Mouse (Mus musculus): Measurements from ENCODE around the gene Adamtsl3.

Adamtsl3 gene
- long read RNA-seq, experiment 1, partial matches to known transcripts = 0 of 1 reads
- long read RNA-seq, experiment 1, other reads (novel, unspliced or antisense) = 1 of 1 reads
- long read RNA-seq, experiment 2 = 0 reads

DNA sequence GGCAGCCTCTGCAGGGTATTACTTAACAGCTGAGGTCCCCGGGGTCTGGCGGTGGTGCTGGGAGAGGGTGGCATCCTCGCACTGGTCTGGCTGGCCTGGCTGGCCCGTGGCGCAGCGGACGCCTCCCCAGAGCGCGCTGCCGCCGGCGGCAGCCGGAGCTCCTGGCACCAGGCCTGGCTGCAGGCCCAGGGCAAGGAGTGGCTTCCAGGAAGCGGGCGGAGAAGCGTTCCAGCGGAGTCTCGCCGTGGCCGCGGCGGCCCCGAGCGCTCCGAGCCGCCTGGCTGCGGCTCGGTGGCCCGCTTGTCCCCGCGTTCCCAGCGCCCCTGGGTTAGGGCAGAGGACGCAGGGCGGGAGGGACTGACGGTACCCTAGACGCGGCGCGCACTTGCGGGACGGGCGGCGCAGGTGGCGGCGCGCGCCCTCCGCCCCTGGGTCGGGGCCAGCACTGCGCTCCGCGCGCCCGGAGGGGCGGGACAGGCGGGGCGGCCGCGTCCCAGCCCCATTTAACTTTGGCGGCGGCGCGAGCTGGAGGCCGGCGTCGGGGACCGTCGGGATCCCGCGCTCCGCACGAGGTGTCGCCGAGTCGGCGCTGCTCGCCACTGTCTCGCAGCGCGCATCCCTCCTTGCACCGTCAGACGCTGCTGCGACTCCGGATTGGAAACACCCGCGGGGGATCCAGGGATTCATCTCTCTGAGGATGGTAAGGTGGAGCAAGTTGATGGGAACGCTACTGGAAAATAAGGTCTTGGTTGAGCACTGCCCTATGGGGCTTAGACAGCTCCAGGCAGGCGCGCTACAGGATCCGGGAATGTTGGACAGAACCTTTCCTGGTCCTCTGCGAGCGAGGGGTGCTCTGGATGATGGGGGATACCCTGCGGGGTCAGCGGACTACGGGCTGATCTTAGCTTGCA, at the start of gene Adamtsl3:
Gene Adamtsl3 (plus strand): TSS at position 484 of the 911 bp plus-strand sequence.
- intact Hi-C loops (cut with DNase I) = no loop called here

DNA sequence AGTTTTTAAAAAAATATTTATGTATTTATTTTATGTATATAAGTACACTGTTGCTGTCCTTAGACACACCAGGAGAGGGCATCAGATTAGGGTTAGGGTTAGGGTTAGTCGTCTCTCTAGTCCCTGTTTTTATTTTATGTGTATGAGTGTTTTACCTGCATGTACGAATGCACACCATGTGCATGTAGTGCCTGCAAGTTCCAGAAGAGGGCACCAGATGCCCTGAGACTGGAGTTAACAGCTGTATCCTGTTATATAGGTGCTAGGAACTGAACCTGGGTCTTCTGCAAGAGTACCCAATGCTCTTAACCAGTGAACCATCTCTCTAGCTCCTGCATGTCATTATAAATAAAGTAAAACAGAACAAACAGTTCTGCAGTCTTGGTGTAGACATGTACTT, 48.3 kb upstream of the Adamtsl3 start:
- intact Hi-C loops (cut with DNase I) = no loop called here

GRCm38 (mm10) chr7:82293441-82293840, 42.1 kb upstream of the Adamtsl3 start:
- intact Hi-C loops (cut with DNase I) = no loop called here

GRCm38 (mm10) chr7:82294083-82294482, 41.4 kb upstream of the Adamtsl3 start:
- intact Hi-C loops (cut with DNase I) = no loop called here

DNA sequence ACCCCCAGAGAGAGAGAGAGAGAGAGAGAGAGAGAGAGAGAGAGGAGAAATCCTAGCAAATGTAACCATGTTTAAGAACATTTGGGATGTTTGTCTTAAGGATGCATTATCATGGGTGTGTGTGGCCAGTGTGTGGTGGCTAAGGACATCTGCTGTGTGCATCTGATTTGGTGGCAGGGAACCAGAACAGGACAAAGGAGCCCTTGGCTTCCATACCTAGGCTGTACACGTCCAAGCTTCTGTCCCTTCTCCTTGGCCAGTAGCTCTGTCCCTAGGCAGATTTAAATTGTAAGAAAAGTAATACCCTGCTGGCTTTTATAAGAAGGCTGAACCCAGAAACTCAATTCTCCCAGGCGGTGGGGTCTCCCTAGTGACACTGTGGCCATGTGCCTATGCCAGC, 40.9 kb upstream of the Adamtsl3 start:
- intact Hi-C loops (cut with DNase I) = no loop called here

DNA sequence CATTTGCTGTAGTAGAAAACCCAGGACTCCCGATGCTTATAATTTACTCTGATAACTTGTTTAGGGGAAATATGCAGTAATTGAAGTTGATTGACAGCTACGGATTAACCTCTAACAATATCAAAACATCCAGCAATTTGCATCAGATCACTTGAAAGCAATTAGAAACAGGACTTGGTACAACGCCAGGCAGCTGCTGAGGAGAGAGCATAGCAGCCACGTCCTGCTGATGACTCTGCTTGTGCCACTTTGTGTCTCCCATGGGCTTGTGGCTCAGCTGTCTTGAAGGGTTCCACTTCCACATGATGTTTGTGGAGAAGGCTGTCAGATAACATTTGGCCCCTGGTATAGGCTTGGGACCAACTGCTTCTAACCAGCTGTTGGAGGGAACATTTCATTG, 27.1 kb upstream of the Adamtsl3 start:
- intact Hi-C loops (cut with DNase I) = no loop called here

DNA sequence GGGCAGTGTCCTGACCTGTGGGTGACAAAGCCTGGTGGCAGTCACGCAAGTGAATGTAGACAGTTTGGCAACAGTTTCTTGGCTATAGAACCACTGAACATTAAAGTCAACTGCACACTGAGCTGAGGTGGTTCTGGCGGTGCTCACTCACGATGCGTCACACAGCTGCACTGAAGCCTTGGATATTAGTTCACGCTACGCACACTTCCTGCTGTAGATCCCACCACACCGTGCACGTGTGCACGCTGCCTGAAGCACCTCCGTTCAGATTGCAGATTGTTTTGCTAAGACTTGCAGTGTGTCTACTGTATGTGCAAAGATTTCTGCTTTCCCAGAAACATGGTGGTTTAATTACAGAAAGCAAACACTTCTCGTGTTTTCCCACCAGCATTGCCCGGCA, 17.0 kb upstream of the Adamtsl3 start:
- intact Hi-C loops (cut with DNase I) = no loop called here

DNA sequence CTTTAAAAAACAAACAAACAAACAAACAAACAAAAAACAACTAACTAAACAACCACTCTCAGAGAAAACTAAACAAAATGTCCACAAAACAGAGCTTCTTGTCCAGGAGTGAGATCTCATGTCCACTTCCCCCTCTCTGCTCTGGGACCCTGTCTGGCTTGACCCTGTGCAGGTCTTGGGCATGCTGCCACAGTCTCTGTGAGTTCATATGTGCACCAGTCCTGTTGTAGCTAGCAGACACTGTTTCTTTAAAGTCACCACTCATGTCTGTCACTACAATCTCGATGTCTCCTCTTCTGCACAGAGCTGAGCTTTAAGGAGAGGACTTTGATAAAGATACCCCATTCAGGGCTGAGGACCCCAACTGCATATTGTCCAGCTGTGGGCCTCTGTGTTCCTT, 8.9 kb upstream of the Adamtsl3 start:
- intact Hi-C loops (cut with DNase I) = no loop called here

- intact Hi-C loops (cut with DNase I) = no loop called here
Measured at GRCm38 (mm10) chr7:82327201-82327600, 8.3 kb upstream of the Adamtsl3 start.

- intact Hi-C loops (cut with DNase I) = no loop called here
Measured at GRCm38 (mm10) chr7:82327881-82328280, 7.6 kb upstream of the Adamtsl3 start.

- intact Hi-C loops (cut with DNase I) = no loop called here
Measured at GRCm38 (mm10) chr7:82329831-82330230, 5.7 kb upstream of the Adamtsl3 start.

GRCm38 (mm10) chr7:82330860-82331259, 4.6 kb upstream of the Adamtsl3 start:
- intact Hi-C loops (cut with DNase I) = no loop called here

DNA sequence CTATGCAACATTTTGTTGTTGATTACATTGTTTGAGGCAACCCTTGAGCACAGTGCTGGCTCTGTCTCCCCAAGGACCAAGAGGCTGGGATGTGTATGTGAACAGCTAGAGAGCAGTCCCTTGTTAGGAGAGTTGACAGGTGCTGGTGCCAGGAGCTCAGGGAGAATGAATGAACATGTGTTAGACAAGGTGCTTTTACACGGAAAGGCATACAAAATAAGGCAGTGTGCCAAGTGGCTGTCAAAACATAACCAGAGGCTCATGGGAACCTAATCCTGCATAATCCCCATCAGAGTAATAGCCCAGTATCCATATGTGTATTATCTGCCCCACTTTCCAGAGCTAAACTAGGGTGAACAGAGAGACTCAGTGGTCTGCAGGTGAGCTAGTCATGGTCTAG, 1.5 kb upstream of the Adamtsl3 start:
- intact Hi-C loops (cut with DNase I) = no loop called here

GRCm38 (mm10) chr7:82336132-82336531, 638 bp downstream of the Adamtsl3 start:
- intact Hi-C loops (cut with DNase I) = no loop called here

DNA sequence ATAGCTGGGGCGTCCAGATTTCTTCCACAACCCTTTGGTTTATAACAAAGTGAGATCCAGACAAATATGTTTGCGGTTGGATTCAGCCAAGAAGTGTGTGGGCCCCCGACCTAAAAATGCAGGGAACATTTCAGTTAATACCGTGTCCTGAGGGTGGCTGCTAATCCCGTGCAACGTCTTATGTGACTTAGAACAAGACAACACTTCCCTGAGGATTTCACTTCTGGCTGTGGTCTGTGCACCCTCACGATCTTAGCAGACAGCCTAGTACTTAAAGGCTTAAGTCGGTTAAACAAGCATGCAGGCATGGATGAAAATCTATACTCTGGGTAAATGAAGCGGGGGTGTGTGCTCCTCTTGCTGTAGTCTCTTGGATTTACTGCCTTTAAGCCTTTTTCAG, 2.6 kb downstream of the Adamtsl3 start:
- intact Hi-C loops (cut with DNase I) = no loop called here

DNA sequence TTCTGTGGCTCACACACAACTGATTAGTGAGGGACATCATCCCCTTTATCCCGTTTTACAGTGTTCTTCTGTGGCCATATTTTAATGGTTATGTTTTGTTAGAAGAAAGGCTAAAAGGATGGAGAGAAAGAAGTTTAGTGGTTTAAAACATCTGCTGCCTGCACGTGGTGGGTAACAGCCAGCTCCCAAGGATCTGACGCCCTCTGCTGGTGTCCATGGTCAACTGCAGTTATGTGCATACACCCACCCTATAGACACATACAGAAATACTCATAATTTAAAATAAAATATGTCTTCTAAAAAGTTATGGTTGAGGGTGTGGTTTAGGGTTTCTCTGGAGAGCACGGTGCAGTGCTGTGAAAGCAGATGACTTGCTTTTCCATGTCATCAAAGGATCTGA, 3.0 kb downstream of the Adamtsl3 start:
- intact Hi-C loops (cut with DNase I) = no loop called here

GRCm38 (mm10) chr7:82339214-82339613, 3.7 kb downstream of the Adamtsl3 start:
- intact Hi-C loops (cut with DNase I) = no loop called here

DNA sequence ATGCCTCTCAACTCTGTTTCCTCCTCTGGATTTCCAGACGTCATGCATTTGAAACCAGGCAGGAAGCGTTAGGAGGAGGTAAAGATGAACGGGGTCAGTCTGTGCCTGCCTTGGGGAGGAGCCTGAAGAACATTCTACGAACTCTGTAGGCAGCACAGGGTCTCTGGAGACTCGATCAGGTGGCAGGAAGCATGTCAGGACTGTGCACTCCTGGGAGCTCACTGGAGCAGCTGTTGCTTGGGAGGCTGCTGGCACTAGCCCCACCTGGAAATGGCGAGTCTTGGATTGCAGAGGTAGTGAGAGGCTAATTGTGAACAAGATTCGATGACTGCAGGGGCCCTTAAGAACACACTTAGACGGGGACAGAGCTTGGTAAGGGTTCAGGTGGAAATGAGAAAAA, 6.0 kb downstream of the Adamtsl3 start:
- intact Hi-C loops (cut with DNase I) = no loop called here

DNA sequence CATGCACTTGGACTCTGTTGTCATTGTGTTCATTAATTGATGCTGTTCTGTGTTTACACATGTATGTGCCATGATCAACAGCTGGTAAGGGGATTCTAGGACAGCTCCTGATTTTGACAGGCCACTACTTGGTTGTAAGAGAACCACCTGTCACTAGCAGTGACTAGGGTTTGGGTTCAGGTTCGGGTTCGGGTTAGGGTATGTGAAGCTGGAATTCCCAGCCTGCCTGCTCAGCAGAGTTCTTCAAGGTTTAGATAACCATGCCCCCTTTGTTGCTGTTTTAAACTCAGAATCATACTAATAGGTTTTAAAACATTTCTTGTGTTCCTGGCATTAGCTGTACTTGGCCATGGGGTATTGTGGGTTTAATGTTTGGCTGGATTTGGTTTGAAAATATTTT, 11.2 kb downstream of the Adamtsl3 start:
- intact Hi-C loops (cut with DNase I) = no loop called here

GRCm38 (mm10) chr7:82349796-82350195, 14.3 kb downstream of the Adamtsl3 start:
- intact Hi-C loops (cut with DNase I) = no loop called here

DNA sequence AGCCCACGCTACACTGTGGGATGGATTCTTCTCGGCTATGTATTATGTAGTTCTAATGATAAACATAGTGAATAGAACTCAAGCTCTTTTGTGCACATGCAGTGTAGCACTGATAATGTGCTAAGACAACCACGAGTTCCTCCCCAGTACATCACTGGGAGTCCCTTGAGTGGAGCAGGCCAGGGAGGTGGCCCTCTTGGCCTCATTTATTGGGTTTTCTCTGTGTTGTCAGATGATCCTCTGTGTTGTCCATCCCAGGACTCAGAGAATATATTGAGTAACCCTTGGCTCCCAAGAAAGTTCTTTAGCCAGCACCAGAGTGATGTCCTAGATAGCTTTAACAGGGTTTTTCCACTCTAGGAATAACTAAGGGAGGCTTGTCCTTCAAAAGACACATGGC, 14.9 kb downstream of the Adamtsl3 start:
- intact Hi-C loops (cut with DNase I) = no loop called here

GRCm38 (mm10) chr7:82359146-82359545, 23.7 kb downstream of the Adamtsl3 start:
- intact Hi-C loops (cut with DNase I) = no loop called here

DNA sequence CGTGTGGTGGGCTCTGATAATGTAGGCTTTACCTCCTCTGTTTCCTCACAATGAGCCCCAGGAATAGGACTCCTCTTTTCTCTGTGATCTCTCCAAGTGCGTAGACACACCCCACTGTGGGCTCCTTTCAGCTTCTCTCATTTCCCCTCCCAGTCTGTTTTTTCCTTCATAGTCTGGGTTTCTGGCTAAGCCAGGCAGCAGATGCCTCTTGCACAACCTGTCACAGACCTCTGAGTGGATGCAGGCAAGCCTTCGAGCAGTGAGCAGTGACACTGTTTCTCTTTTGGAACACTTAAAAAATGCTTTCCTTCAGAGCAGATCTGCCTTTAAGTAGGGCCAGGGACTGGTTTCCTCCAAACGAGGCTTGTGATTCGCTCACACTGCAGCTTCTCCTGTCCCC, 24.2 kb downstream of the Adamtsl3 start:
- intact Hi-C loops (cut with DNase I) = no loop called here
